Mouse (Mus musculus): ENCODE data around the gene Slc37a3.

DNA sequence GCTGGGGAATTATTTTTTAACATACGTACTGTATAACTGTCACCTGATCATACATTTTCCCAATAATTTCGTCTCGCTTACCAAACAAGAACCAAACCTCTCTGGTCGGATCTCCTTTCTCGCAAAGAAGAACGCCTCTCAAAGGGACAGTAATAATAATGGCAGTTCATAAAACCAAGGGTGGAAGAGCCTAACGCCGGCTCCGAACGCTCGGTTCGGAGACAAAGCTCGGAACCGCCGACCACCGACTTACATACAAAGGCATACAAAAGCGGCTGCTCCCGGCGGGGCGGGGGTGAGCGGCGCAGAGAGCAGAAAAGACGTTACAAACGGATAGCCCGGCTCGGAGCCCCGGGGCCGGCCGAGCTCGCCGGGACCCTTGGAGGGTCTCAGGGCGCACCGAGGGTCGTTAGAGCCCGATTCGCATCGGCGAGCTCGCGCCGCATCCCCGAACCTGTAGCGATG is 41.9 kb upstream of the Slc37a3 start:
- no peak for TF ChIP-seq POLR2A (IDR thresholded peaks at IDR 0.05; ENCODE audit: extremely low read depth, insufficient read depth, low read length)
- TF ChIP-seq CTCF (IDR thresholded peaks at IDR 0.05; ENCODE audit: extremely low read depth, insufficient read depth, low read length), result no peak
